Mouse (Mus musculus) C2C12 (cell line): Measurements from ENCODE around the gene Rnps1.
"Not testable (repeated sequence)": the region's sequence is repeated elsewhere in the genome, so short reads cannot be mapped to it uniquely, and the experiment has no call there.

Source experiments
- CTCF ChIP-seq: IDR thresholded peaks from one replicate; pipeline ENCODE4 v1.5.1; 2011; ENCODE audit not compliant: control insufficient read depth, insufficient read depth, insufficient read length
- MAX ChIP-seq: IDR thresholded peaks from one replicate; pipeline ENCODE4 v1.6.1; 2011; ENCODE audit warnings: mild to moderate bottlenecking, control low read depth
- USF1 ChIP-seq: IDR thresholded peaks from one replicate; pipeline ENCODE4 v1.6.1; 2011; ENCODE audit warnings: low read depth, mild to moderate bottlenecking, control low read depth, moderate library complexity

- not testable (repeated sequence) for TF ChIP-seq CTCF, MAX, USF1
These were observed 41.3 kb downstream of the Rnps1 start for GRCm38 (mm10) chr17:24455523-24456206.
